Mouse (Mus musculus) neural tube, embryonic 13.5 days (tissue): ENCODE results near the gene Hs2st1. TPM values are rescaled to one million over a fixed set of nuclear protein-coding genes. Genes with fewer than 3 reads are reported as not detected.

Experiments
- ATAC-seq: fragments of 200-750 bp; cut with Nextera tagmentation; 2 replicates; pipeline ENCODE4 v1.8.0; 2017; ENCODE audit warnings: low read depth, mild to moderate bottlenecking, moderate TSS enrichment, moderate library complexity
- H3K27ac ChIP-seq: fragments of 300-500 bp; sonication (generic); replicated peaks from 2 replicates; pipeline ENCODE4 v1.5.1; 2015; ENCODE audit warnings: moderate library complexity, mild to moderate bottlenecking, inconsistent platforms
- H3K27me3 ChIP-seq: fragments of 300-500 bp; sonication (generic); 2 replicates; pipeline ENCODE4 v1.6.1; 2015; ENCODE audit warnings: mild to moderate bottlenecking, inconsistent platforms
- H3K36me3 ChIP-seq: fragments of 300-500 bp; sonication (generic); 2 replicates; pipeline ENCODE4 v1.6.1; 2015; ENCODE audit warnings: mild to moderate bottlenecking, inconsistent platforms
- H3K4me1 ChIP-seq: fragments of 300-500 bp; sonication (generic); replicated peaks from 2 replicates; pipeline ENCODE4 v1.6.1; 2015; ENCODE audit warnings: inconsistent platforms
- H3K4me2 ChIP-seq: fragments of 300-500 bp; sonication (generic); 2 replicates; pipeline ENCODE4 v1.6.1; 2015; ENCODE audit warnings: inconsistent platforms, mild to moderate bottlenecking, moderate library complexity
- H3K4me3 ChIP-seq: fragments of 300-500 bp; sonication (generic); 2 replicates; pipeline ENCODE4 v1.5.1; 2015; ENCODE audit warnings: mild to moderate bottlenecking, inconsistent platforms
- H3K9ac ChIP-seq: fragments of 300-500 bp; sonication (generic); 2 replicates; pipeline ENCODE4 v1.6.1; 2015; ENCODE audit warnings: moderate library complexity, mild to moderate bottlenecking, inconsistent platforms
- H3K9me3 ChIP-seq: fragments of 300-500 bp; sonication (generic); 2 replicates; pipeline ENCODE4 v1.6.1; 2016; ENCODE audit warnings: inconsistent platforms
- WGBS: fragments of 180-500 bp; shearing (Covaris S2); methylation state at CpG from one replicate; pipeline ENCODE4 v1.1.7; 2015; 5-methylcytosine and 5-hydroxymethylcytosine counted together
- polyA plus RNA-seq: library from polyadenylated mRNA; unstranded; fragments of >200 nt; fragmentation: Nextera tagmentation; extraction: Ambion mirVana; gene quantifications from 2 replicates; pipeline ENCODE4 v1.2.1, GENCODE M21; 2015

Hs2st1 gene
- polyA plus RNA-seq, 1 experiment from 2014 or later, result 15.6 TPM

- Histone ChIP-seq H3K9me3 (no peaks in the 10 kb centered on the region), H3K36me3 (peaks cover 51% of the 10 kb centered on the region), H3K27me3 (no peaks in the 10 kb centered on the region), H3K27ac (no peak overlapping the region), H3K4me1 (no peaks in the 10 kb centered on the region; the same call in 1 of the 2 replicates), H3K4me2 (no peak overlapping the region), H3K9ac (no peak overlapping the region), H3K4me3 (no peak overlapping the region)
- ATAC-seq, result no peak
- WGBS, result 81% methylated on average over 5 of the region's 5 CpGs
Observed at GRCm38 (mm10) chr3:144583789-144584188, 13.8 kb upstream of the Hs2st1 start.

DNA sequence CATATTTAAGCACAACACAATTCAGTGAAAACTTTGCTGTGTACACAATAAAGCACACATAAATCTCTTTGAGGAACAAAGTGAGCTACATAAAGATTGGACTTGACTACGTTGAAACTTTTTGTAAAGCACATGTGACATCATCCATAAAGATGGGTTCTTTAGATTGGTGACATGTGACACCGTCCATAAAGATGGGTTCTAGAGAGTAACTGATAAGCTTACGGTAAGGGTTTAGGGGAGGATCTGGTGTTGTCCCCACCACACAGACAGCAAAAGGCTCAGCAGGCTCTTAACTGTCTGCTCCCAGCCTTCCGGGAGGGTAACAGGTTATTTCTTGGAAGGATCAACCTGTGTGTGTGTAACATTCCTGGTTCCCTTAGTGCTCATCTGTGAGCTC, 12.3 kb upstream of the Hs2st1 start:
- H3K27me3 ChIP-seq, result no peaks in the 10 kb centered on the region
- H3K9ac ChIP-seq, result no peak overlapping the region
- H3K4me3 ChIP-seq, result no peak overlapping the region
- H3K27ac ChIP-seq, result no peak overlapping the region
- no peaks in the 10 kb centered on the region for H3K9me3 ChIP-seq
- no peaks in the 10 kb centered on the region; the same call in 1 of the 2 replicates for H3K4me1 ChIP-seq
- no peak overlapping the region for H3K4me2 ChIP-seq
- 87% methylated on average over 4 of the region's 4 CpGs for WGBS
- ATAC-seq, result no peak
- H3K36me3 ChIP-seq, result peaks cover 56% of the 10 kb centered on the region

- 93% methylated on average over 3 of the region's 3 CpGs for WGBS
- Histone ChIP-seq H3K27me3 (no peaks in the 10 kb centered on the region), H3K36me3 (peaks cover 53% of the 10 kb centered on the region), H3K9me3 (no peaks in the 10 kb centered on the region), H3K4me2 (no peak overlapping the region), H3K4me3 (no peak overlapping the region), H3K4me1 (peaks cover under 1% of the 10 kb centered on the region; the same call in 1 of the 2 replicates), H3K9ac (no peak overlapping the region), H3K27ac (no peak overlapping the region)
- ATAC-seq, result no peak
Observed at GRCm38 (mm10) chr3:144581842-144582241, 11.9 kb upstream of the Hs2st1 start.

DNA sequence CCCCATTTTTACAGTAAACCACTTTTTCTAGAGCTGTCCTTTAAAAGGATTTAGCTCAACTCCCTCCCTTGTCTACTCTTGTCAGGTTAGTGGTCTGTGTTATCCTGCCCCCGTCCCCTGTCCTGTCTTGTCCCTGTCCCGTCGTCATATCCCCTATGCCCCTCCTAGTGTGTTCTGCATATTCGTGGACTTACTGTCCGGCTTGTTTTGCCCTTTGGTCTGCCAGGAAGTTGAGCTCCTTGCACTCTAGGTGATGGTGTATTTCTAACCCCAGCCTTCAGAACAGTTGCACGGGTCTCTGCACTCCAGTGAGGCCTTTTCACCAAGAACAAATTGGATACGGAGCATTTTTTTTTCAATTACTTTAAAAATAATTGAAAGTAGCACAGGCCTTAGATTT, 10.3 kb upstream of the Hs2st1 start:
- Histone ChIP-seq H3K4me1 (peaks cover 13% of the 10 kb centered on the region; the same call in 1 of the 2 replicates), H3K9ac (no peak overlapping the region), H3K36me3 (peaks cover 50% of the 10 kb centered on the region), H3K27ac (no peak overlapping the region), H3K4me3 (no peak overlapping the region), H3K27me3 (no peaks in the 10 kb centered on the region), H3K9me3 (no peaks in the 10 kb centered on the region), H3K4me2 (no peak overlapping the region)
- WGBS, result 88% methylated on average over 7 of the region's 7 CpGs
- no peak for ATAC-seq

GRCm38 (mm10) chr3:144579796-144580195, 9.8 kb upstream of the Hs2st1 start:
- ATAC-seq, result no peak
- peaks cover 16% of the 10 kb centered on the region; the same call in 1 of the 2 replicates for H3K4me1 ChIP-seq
- H3K9ac ChIP-seq, result no peak overlapping the region
- no peak overlapping the region for H3K4me2 ChIP-seq
- no peaks in the 10 kb centered on the region for H3K9me3 ChIP-seq
- H3K27me3 ChIP-seq, result no peaks in the 10 kb centered on the region
- no peak overlapping the region for H3K4me3 ChIP-seq
- peaks cover 54% of the 10 kb centered on the region for H3K36me3 ChIP-seq
- H3K27ac ChIP-seq, result no peak overlapping the region
- 87% methylated on average over 5 of the region's 5 CpGs for WGBS

GRCm38 (mm10) chr3:144578921-144579320, 8.9 kb upstream of the Hs2st1 start:
- Histone ChIP-seq H3K4me2 (no peak overlapping the region), H3K9me3 (no peaks in the 10 kb centered on the region), H3K27ac (no peak overlapping the region), H3K27me3 (no peaks in the 10 kb centered on the region), H3K36me3 (peaks cover 57% of the 10 kb centered on the region), H3K4me1 (peaks cover 17% of the 10 kb centered on the region; the same call in 1 of the 2 replicates), H3K9ac (no peak overlapping the region), H3K4me3 (no peak overlapping the region)
- WGBS, result 95% methylated on average over 4 of the region's 4 CpGs
- no peak for ATAC-seq

GRCm38 (mm10) chr3:144577366-144578340, 7.7 kb upstream of the Hs2st1 start:
- no peak for ATAC-seq
- WGBS, result 88% methylated on average over 10 of the region's 10 CpGs

GRCm38 (mm10) chr3:144574256-144574655, 4.3 kb upstream of the Hs2st1 start:
- Histone ChIP-seq H3K4me2 (no peak overlapping the region), H3K9ac (no peak overlapping the region), H3K9me3 (no peaks in the 10 kb centered on the region), H3K27me3 (no peaks in the 10 kb centered on the region), H3K4me3 (no peak overlapping the region), H3K4me1 (peaks cover 31% of the 10 kb centered on the region), H3K36me3 (peaks cover 36% of the 10 kb centered on the region), H3K27ac (no peak overlapping the region)
- ATAC-seq, result no peak
- WGBS, result 92% methylated on average over 7 of the region's 7 CpGs

More at GRCm38 (mm10) chr3:144577366-144578340, 7.7 kb upstream of the Hs2st1 start:
- Histone ChIP-seq H3K9ac (no peak overlapping the region), H3K36me3 (peaks cover 59% of the 10 kb centered on the region), H3K27me3 (no peaks in the 10 kb centered on the region), H3K4me2 (no peak overlapping the region), H3K27ac (no peak overlapping the region), H3K9me3 (no peaks in the 10 kb centered on the region), H3K4me3 (no peak overlapping the region), H3K4me1 (peaks cover 17% of the 10 kb centered on the region; the same call in 1 of the 2 replicates)

DNA sequence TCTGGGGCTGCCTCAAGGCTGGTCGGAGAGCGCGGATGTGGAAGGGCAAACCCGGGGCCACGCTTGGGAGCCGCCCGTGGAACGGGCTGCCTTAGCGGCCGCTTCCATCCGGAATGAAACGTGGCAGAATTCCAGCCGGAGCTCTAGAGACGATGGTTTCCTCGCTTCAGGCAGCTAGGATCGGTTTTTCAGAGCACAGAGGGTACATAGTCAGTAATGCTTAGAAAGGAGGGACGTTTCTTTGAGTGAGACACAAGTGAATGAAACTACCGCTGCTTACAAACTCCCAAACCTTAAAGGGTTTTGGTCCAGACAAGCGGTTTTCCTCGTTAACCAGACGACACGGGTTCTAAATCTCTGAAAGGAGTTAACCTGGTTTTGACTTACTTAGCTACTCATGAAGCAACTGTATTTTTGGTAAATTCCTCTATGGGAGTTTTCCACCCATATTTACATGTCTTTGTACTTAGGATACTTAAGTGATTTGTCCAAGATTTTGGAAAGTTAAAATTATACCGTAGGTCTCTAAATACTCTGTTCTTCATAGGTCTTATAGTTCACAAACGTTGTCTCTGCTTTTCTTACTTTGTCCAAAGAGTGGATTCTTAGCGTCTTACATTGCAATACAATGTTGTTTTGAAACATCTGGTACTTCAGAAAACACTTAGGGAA, 971 bp upstream of the Hs2st1 start:
- Histone ChIP-seq H3K9me3 (no peaks in the 10 kb centered on the region), H3K4me2 (peak overlapping the region; percentile 64), H3K4me3 (peak overlapping the region; percentile 65), H3K4me1 (peaks cover 44% of the 10 kb centered on the region), H3K27ac (peak overlapping the region; percentile 98), H3K27me3 (no peaks in the 10 kb centered on the region), H3K36me3 (peaks cover 20% of the 10 kb centered on the region; the same call in 1 of the 2 replicates), H3K9ac (peak overlapping the region; percentile 90)
- no peak for ATAC-seq
- WGBS, result under 1% methylated on average over 25 of the region's 25 CpGs

GRCm38 (mm10) chr3:144569401-144569971, 495 bp downstream of the Hs2st1 start:
- Histone ChIP-seq H3K4me2 (peak overlapping the region; percentile 89), H3K9ac (peak overlapping the region; percentile 92), H3K27me3 (no peaks in the 10 kb centered on the region), H3K9me3 (no peaks in the 10 kb centered on the region), H3K27ac (peak overlapping the region; percentile 98), H3K36me3 (peaks cover 13% of the 10 kb centered on the region; the same call in 1 of the 2 replicates), H3K4me3 (peak overlapping the region; percentile 65), H3K4me1 (peaks cover 37% of the 10 kb centered on the region)
- ATAC-seq, result peak; percentile 44
- WGBS, result 1% methylated on average over 44 of the region's 47 CpGs

DNA sequence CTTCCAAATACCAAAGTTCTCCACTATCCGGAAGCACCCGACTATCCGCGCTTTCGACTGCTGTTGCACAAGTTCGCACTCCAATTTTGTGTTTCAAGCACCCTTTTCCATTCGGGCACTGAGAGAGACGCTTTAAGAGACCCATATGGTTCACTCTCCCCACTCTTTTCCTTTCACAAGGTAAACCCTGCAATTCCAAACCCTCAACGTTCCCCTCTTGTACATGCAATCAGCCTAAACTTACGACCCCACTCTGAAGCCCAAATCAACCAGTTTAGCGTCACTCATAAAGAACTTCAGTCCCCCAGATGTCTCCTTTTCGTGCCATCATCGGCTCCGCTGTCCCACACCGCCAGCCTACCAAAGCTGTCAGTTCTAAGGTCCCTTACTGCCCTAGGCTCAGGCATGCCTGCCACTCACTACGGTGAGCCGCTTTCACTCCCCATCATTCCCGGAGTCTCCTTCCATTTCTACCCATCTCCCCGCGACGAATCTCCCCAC, 1.1 kb downstream of the Hs2st1 start:
- peak overlapping the region; percentile 92 for H3K9ac ChIP-seq
- H3K36me3 ChIP-seq, result peaks cover 7% of the 10 kb centered on the region; the same call in 1 of the 2 replicates
- H3K4me3 ChIP-seq, result peak overlapping the region; percentile 65
- peak overlapping the region; percentile 98 for H3K27ac ChIP-seq
- under 1% methylated on average over 21 of the region's 21 CpGs for WGBS
- H3K4me1 ChIP-seq, result peaks cover 37% of the 10 kb centered on the region
- no peak for ATAC-seq
- no peaks in the 10 kb centered on the region for H3K9me3 ChIP-seq
- H3K27me3 ChIP-seq, result no peaks in the 10 kb centered on the region
- H3K4me2 ChIP-seq, result peak overlapping the region; percentile 89
